Mouse (Mus musculus) olfactory bulb, adult 2 months (tissue): ENCODE measurements around the gene Lrrc27. TPM values are rescaled to one million over a fixed set of nuclear protein-coding genes. Genes with fewer than 3 reads are reported as not detected.
A peak's percentile ranks its signal among the peaks of the same experiment; 100 is the strongest.

ENCODE experiments used
- H3K27ac ChIP-seq: fragments of 200-500 bp; 2 replicates; pipeline ENCODE4 v1.5.1; 2012; ENCODE audit warnings: low read depth, low read length; ENCODE audit not compliant: insufficient read depth
- H3K4me1 ChIP-seq: fragments of 200-500 bp; 2 replicates; pipeline ENCODE4 v1.6.1; 2012; ENCODE audit warnings: low read length; ENCODE audit not compliant: control insufficient read depth, insufficient read depth
- H3K4me3 ChIP-seq: fragments of 200-500 bp; 2 replicates; pipeline ENCODE4 v1.5.1; 2012; ENCODE audit warnings: mild to moderate bottlenecking, low read depth, low read length, moderate library complexity; ENCODE audit not compliant: insufficient read depth
- CTCF ChIP-seq: fragments of 200-500 bp; IDR thresholded peaks from 2 replicates; pipeline ENCODE4 v1.5.1; 2012; ENCODE audit warnings: low read depth, mild to moderate bottlenecking, low read length, moderate library complexity; ENCODE audit not compliant: insufficient read depth
- POLR2A ChIP-seq: fragments of 200-500 bp; IDR thresholded peaks from 2 replicates; pipeline ENCODE4 v1.6.1; 2012; ENCODE audit warnings: mild to moderate bottlenecking, low read depth, low read length, moderate library complexity; ENCODE audit not compliant: insufficient read depth
- WGBS: fragments of 180-500 bp; shearing (Covaris S2); methylation state at CpG from one replicate; pipeline ENCODE4 v1.1.7; 2018; 5-methylcytosine and 5-hydroxymethylcytosine counted together
- polyA plus RNA-seq: library from polyadenylated mRNA; stranded (reverse); fragments of >200 nt; gene quantifications from 2 replicates; pipeline ENCODE4 v1.2.4, GENCODE M21; 2012; ENCODE audit warnings: low replicate concordance; ENCODE audit not compliant: missing spikeins, insufficient read depth, insufficient read length

The Lrrc27 gene
- polyA plus RNA-seq: not detected in 2 replicates

GRCm38 (mm10) chr7:139212754-139213745 is at the start of gene Lrrc27, which contains the start of gene Stk32c:
Gene Lrrc27 (plus strand): TSS chr7:139212988.
Gene Stk32c (minus strand): TSS chr7:139213307.
- Histone ChIP-seq H3K4me3 (peak within 1 kb of the TSS; percentile 78), H3K4me1 (no peaks in the 10 kb centered on the region; the same call in 1 of the 2 replicates), H3K27ac (peak within 1 kb of the TSS; percentile 74)
- TF ChIP-seq CTCF (no peak), POLR2A (peak; percentile 58)
- WGBS: under 1% methylated on average over 53 of the region's 53 CpGs

- TF ChIP-seq POLR2A (no peak), CTCF (no peak)
- Histone ChIP-seq H3K4me1 (peaks cover 17% of the 10 kb centered on the region), H3K27ac (0 out of 2 replicates have a peak overlapping the region, but pooled peaks have one; percentile 6), H3K4me3 (no peak overlapping the region)
- 49% methylated on average over 5 of the region's 5 CpGs for WGBS
These were observed 48.4 kb upstream of the Lrrc27 start for GRCm38 (mm10) chr7:139164410-139164809.

DNA sequence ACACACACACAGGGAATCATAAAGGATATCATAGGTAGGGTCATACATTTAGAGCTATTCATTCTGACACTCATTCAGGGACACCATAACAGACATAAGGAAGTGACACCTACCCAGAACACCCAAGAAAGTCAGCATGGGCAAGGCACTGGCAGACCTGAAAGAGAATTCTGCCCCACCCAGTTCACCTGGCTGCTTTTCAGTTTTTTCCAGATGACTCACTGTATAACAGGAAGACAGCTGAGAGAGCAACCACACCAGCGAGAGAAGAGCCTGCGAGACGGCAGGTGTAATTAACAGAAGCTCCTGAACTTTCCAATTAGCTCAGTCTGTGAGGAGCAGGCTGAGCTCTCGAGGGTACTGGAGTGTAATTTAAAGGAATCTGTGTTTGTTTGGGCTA is 43.6 kb upstream of the Lrrc27 start:
- no peak overlapping the region for H3K27ac ChIP-seq
- H3K4me3 ChIP-seq: no peak overlapping the region
- 54% methylated on average over 4 of the region's 4 CpGs for WGBS
- peaks cover 25% of the 10 kb centered on the region for H3K4me1 ChIP-seq
- TF ChIP-seq CTCF: no peak
- TF ChIP-seq POLR2A: no peak

DNA sequence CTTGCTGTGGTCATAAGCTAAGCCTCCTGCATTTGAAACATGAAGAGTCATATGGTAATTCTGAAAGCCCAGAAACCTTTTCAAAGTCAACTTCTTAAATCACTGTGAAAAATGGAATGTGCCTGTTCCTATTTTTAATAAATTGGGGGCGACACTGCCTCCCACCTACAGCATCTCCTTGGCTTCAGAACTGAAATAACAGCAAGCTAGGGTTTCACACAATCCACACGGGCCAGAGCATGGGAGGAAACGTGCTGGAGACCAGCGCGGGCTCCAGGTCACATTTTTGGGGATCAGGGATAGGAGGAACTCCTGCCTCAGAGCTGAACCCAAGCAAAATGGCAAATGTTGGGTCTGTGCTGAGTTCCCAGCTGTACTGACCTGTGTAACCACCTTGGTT is 33.5 kb upstream of the Lrrc27 start:
- TF ChIP-seq CTCF: no peak
- no peak for TF ChIP-seq POLR2A
- Histone ChIP-seq H3K27ac (no peak overlapping the region), H3K4me3 (no peak overlapping the region), H3K4me1 (peaks cover 22% of the 10 kb centered on the region)
- WGBS: 67% methylated on average over 5 of the region's 5 CpGs

DNA sequence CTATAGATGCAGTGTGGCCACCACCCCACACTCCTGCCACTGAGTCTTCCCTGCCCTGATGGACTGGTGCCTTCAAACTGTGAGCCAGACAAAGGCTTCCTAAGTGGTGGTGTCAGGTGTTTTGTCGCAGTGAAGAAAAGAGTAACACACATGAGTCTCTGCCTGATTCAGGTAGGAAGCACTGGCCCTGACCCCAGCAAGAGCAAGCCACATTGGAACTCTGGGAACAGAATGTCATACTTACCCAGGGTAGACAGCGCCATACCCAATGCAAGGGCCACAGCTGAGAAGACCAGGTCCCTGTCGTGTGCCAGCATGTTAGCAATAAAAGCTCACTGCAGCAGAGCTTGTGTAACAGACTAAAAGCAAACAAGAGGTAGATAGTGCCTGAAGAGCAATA is 32.7 kb upstream of the Lrrc27 start:
- Histone ChIP-seq H3K27ac (no peak overlapping the region), H3K4me1 (peaks cover 21% of the 10 kb centered on the region), H3K4me3 (no peak overlapping the region)
- TF ChIP-seq CTCF (no peak), POLR2A (no peak)
- WGBS: 86% methylated on average over 3 of the region's 3 CpGs

DNA sequence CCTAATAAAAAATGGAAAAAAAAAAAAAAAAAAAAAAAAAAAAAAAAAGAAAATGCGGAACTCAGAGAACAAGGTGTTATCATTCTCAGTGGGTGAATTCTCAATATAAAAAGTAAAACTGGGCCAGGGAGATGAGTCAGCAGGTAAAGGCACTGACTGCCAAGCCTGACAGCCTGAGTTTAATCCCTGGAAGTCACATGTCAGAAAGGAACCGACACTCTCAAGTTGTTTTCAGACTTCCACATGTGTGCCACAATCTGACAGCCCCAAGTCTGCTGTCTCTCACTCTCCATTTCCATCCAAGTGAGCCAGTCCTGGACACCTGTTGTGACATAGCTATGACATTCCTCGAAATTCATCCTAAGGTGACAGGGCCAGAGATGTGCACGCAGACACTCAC is 28.4 kb upstream of the Lrrc27 start:
- no peak for TF ChIP-seq CTCF
- no peak for TF ChIP-seq POLR2A
- Histone ChIP-seq H3K4me3 (no peak overlapping the region), H3K27ac (no peak overlapping the region)

GRCm38 (mm10) chr7:139184846-139185245 is 27.9 kb upstream of the Lrrc27 start:
- 63% methylated on average over 7 of the region's 7 CpGs for WGBS
- no peak overlapping the region for H3K4me3 ChIP-seq
- TF ChIP-seq POLR2A: no peak
- no peak overlapping the region for H3K27ac ChIP-seq
- peaks cover 36% of the 10 kb centered on the region for H3K4me1 ChIP-seq

More for the DNA sequence above, 28.4 kb upstream of the Lrrc27 start:
- peaks cover 37% of the 10 kb centered on the region for H3K4me1 ChIP-seq
- 77% methylated on average over 4 of the region's 4 CpGs for WGBS

- H3K27ac ChIP-seq: peak overlapping the region; percentile 78
- peak overlapping the region; percentile 38 for H3K4me3 ChIP-seq
- 45% methylated on average over 5 of the region's 5 CpGs for WGBS
- TF ChIP-seq POLR2A (no peak), CTCF (no peak)
- H3K4me1 ChIP-seq: peaks cover 34% of the 10 kb centered on the region
These were observed 26.8 kb upstream of the Lrrc27 start for GRCm38 (mm10) chr7:139185971-139186370.

GRCm38 (mm10) chr7:139186436-139186835 is 26.4 kb upstream of the Lrrc27 start:
- peak overlapping the region; percentile 38 for H3K4me3 ChIP-seq
- TF ChIP-seq CTCF: no peak
- TF ChIP-seq POLR2A: no peak
- 49% methylated on average over 8 of the region's 8 CpGs for WGBS
- H3K27ac ChIP-seq: peak overlapping the region; percentile 78
- peaks cover 34% of the 10 kb centered on the region for H3K4me1 ChIP-seq
